Mouse (Mus musculus) CD4-positive, CD25-positive, alpha-beta regulatory T cell, adult 4 months (primary cell): ENCODE results near the gene Igsf3. TPM values are rescaled to one million over a fixed set of nuclear protein-coding genes. Genes with fewer than 3 reads are reported as not detected.
"Not testable (repeated sequence)": the region's sequence is repeated elsewhere in the genome, so short reads cannot be mapped to it uniquely, and the experiment has no call there.

Source experiments
- ATAC-seq: one replicate; pipeline ENCODE4 v1.8.0; 2017
- polyA plus RNA-seq, 2 experiments: library from polyadenylated mRNA; unstranded; fragments of 100-300 nt; shearing (Covaris generic); gene quantifications; one replicate each; pipeline ENCODE4 v1.2.1; 2017

The Igsf3 gene
- polyA plus RNA-seq, 2 experiments from 2014 or later: 3.7 to 4.4 TPM

DNA sequence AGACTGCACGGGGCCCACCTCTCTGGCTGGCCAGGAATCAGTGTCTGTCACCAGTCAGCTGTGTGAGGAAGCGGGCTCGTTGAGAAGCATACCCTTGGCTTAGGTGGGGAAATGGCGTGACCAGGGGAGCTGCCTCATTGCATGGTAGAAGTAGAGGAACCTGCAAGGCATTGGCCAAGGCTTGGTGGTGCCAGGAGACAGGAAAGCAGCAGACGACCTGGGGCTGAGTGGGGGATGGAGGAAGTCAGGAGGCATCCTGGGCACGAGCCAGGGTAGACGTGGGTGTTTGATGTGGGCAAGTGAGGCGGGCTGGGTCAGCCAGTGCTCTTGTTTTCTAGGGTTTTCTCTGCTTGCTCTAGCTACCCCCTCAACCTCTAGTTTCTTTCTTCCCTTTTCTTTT is 30.7 kb downstream of the Igsf3 start:
- peak; percentile 93 for ATAC-seq

GRCm38 (mm10) chr3:101408953-101409750 is 32.3 kb downstream of the Igsf3 start:
- no peak for ATAC-seq

- no peak for ATAC-seq
Measured at GRCm38 (mm10) chr3:101410202-101410601, 33.3 kb downstream of the Igsf3 start.

GRCm38 (mm10) chr3:101410745-101411144 is 33.9 kb downstream of the Igsf3 start:
- no peak for ATAC-seq

DNA sequence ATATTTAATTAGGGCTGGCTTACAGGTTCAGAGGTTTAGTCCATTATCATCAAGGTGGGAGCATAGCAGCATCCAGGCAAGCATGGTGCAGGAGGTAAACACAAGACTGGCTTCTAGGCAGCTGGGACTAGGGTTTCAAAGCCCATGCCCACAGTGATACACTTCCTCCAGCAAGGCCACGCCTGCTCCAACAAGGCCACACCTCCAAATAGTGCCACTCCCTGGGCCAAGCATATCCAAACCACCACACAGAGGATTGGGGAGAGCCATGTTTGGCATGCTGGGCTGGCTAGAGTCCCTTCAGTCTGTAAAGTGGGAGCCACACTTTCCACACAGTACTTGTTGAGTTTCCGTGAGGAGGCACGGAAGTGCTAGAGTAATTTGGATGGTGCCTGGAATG is 34.7 kb downstream of the Igsf3 start:
- ATAC-seq: no peak

DNA sequence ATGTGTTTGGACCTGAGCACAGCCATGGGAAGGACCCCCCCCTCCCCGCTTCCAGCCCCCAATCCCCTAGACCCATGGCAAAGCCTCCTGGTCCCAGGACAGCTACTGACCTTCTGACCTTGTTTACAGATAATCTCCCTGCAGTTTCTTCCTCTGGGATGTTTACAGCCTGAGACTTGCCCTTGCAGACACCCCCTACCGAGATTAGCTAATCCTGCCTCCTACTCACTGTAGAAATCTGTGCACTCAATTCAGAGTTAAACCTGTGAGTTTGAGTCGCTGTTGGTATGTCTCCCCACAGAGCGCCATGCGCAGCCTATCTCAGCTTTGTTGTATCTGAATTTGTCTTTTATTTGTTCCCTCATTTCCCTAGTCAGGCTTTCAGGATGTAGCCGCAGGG is 35.2 kb downstream of the Igsf3 start:
- ATAC-seq: no peak

- ATAC-seq: not testable (repeated sequence)
Measured at GRCm38 (mm10) chr3:101413013-101413412, 36.1 kb downstream of the Igsf3 start.

DNA sequence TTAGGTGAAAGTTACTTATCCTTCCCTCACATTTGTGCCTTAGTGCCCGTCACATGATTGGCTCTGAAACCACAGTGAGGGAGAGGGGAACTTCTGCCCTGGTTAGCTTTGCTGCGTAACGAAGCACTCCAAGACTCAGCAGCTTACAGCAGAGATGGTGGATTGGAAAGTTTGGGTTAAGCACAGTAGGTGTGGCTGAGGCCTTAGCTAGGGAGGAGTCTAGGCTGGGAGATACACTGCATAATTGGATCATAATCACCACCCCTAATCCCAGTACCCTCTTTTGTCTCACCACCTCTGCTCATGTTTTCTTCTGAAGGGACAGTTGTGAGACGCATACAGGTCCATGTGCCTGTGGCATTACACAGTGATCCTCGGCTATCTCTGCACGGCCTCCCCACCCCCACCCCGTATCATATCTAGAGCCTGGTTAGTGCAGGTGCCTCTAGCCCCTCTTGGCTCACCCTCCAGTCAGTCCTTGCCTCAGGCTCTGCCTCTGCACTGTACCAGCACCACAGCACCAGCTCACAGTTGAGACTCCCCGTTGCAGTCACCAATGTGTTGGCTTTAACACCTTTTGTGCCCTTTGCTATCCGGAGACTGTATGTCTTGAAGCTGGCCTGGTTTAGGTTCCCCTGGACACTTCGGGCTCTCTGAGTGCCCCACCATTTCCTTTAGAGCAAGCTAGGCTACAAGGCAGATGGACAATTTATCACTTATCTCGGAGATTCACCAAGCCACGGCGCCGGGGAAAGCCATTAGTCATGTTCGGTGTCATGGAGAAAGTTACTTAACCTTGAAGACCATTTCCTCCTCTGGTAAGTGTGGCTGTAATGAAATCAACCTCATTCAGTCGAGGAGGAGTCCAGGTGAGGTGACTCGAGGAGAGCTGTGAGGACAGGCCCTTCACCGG is 42.1 kb downstream of the Igsf3 start:
- ATAC-seq: no peak

- ATAC-seq: no peak
Measured at GRCm38 (mm10) chr3:101419653-101419994, 42.7 kb downstream of the Igsf3 start.

GRCm38 (mm10) chr3:101423188-101423587 is 46.3 kb downstream of the Igsf3 start:
- ATAC-seq: no peak

DNA sequence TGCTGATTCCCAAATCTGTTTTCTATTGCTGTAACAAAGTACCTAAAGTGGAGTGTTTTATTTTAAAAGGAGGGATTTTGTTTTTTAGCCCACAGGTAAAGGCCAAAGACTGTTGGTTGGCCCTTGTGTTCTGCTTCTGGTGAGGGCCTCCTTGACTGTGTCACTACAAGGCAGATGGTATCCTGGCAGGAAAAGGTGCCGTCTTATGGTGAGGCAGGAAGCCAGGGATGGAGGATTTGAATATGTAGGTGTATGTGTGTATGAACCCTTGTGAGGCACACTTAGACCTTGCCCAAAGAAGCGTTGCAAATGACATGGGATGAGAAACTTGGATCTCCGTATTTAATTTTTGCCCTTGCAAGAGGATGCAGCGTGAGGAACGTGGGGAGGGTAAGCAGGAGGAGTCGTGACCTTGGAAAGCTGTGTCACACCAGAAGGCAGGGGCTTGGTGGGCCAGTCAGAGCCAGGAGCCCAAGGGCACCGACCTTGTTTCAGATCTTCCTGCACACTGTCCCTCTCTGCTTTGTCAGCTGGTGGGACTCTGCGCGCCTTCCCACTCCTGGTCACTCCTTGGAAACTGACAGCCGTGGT is 47.5 kb downstream of the Igsf3 start:
- no peak for ATAC-seq

DNA sequence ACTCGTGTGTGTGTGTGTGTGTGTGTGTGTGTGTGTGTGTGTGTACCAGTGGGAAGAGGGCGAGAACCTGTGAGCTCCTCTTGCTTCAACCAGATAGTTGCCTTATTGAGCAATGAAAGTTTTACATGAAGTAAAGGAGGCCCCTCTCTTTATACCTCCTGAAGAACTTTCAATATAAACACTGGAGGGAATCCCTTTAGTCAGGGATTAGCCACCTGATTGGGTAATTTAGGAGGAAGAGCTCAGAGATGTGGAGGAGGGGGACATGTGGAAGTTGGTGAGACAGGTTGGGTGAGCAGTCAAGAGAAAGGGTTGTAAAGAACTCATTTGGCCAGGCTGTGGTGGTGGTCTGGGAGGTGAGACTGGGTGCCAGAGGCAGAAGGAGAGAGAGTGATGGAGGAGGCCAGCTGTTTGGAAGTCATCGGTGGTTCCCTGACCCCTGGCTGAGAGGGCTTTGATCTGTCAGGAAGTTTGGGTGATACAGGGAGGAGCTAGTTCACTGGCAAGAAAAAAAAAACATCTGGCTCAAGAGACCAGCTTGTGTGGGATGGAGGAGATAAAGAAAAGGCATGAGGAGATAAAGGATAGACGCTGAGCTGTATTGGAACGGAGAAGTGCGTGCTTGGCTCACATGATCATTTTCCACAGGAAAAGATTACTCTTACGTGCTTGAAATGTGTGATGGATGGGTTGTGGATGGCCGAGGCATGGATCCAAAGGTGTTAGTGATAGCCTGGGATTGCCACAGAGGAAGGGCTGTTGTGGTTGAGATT is 53.3 kb downstream of the Igsf3 start:
- no peak for ATAC-seq

DNA sequence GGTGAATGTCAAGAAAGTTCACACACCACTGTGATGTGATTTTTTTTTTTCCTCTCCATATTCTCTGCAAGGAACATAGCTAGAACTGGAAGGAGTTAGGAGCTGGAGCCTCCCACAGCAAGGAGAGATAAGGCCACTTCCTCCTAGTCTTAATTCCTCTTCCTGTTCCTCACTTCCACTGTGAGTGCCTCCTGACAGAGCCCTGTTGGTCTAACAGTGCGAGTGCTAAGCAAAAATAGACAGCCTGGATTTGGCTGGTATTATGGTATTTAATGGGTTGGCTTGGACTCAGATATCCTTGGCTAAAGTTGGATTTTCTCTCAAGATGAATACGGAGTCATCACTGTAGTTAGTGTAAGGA is 53.9 kb downstream of the Igsf3 start:
- ATAC-seq: no peak

DNA sequence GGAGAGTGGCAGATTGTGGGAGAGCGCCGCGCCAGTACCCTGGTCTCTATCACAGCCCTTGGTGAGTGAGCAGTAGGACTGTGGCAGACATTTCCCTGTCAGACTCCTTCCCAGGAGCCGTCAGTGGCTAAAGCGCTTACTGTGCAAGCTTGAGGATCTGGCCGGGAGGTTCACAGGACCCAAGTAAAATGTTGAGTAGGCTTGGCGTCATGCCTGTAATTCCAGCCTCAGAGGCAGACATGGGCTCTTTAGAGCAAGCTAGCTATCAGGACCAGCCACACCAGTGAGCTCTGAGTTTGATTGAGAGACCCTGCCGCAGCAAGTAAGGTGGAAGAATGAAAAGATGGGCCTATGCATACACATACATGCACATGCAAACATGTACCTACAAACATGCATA is 58.8 kb downstream of the Igsf3 start:
- no peak for ATAC-seq

DNA sequence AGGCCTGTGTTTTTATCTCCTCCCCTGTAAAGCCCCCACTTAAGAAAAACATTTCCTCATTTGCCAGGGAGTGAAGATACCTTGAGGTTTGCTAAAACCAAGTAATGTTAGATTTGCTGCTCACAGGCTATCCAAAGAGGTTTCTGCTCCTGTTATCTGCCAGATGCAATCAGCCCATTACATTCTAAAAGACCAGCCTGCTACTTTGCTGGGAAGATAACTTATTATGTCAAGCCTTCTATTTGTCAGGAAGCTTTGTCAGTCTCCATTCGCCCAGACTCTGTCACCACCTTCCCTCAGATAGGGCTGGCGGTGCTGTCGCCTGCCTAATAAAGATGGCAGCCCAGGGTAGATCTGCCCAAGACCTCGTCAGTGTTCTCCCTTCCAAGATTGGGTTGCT is 59.6 kb downstream of the Igsf3 start:
- no peak for ATAC-seq

GRCm38 (mm10) chr3:101437021-101437563 is 60.2 kb downstream of the Igsf3 start:
- ATAC-seq: no peak

DNA sequence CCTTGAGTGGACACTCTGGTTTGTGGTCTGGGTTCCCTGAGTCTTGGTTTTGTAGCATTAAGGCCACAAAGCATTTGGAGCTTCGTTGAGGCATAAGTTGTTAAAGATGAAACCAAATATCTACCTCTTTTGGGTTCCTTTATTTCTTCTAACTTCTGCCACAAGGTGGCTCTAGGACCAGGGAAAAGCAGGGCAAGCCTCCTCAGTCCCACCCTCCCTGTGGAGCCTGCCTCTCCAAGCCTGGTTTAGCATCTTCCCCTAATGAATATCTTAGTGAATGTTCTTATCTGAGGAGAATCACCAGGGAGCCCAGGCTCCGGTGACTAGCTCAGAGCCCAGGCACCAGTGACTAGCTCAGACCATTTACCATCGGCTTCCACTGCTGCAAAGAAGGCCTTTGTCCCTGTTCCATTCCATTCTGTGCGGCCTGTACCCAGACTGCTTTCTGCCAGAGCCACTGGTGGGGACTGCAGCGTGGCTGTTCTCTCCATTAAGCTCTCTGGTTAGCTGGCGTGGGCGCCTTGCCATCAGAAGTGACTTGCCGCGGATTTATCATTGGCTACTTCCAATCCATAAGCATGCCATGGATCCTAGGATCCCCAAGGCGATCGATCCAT is 66.5 kb downstream of the Igsf3 start:
- no peak for ATAC-seq

- no peak for ATAC-seq
Measured at GRCm38 (mm10) chr3:101444437-101444836, 67.6 kb downstream of the Igsf3 start.

GRCm38 (mm10) chr3:101447239-101447638 is 70.4 kb downstream of the Igsf3 start:
- ATAC-seq: no peak

DNA sequence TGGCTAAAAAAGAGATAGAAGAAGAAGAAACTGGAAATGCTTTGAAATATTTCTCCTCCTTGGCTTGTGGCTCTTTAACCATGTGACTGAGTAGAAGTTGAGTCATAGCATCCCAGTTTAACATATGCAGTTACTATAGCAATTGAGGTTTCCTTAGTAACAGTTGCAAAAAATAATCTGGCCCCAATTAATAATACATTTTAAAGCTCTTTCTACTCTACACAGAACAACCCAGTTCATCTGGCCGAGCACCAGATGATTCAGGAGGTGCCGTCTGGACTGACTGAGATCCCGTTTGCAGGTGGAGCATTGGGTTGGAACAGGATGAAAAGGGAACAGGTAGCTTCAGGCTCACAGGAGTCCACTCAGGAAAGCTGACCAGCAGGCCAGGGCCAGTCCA is 71.9 kb downstream of the Igsf3 start:
- no peak for ATAC-seq

- no peak for ATAC-seq
Measured at GRCm38 (mm10) chr3:101450811-101451428, 74.0 kb downstream of the Igsf3 start.

GRCm38 (mm10) chr3:101460618-101461017 is 83.7 kb downstream of the Igsf3 start:
- ATAC-seq: no peak
